Mouse (Mus musculus) neutrophil, adult 5-6 weeks (primary cell): ENCODE data around the gene Gpatch3. TPM values are rescaled to one million over a fixed set of nuclear protein-coding genes. Genes with fewer than 3 reads are reported as not detected.

ENCODE experiments used
- ATAC-seq: fragments of 151-379, 151-347 bp; 2 replicates; pipeline ENCODE4 v1.8.0; 2017; ENCODE audit warnings: mild to moderate bottlenecking, moderate TSS enrichment; ENCODE audit not compliant: insufficient number of reproducible peaks, poor library complexity, low FRiP score, severe bottlenecking; ENCODE audit errors: extremely low read depth
- total RNA-seq: library from RNA; stranded (forward); fragments of 200-1000 nt; gene quantifications from 2 replicates; pipeline ENCODE4 v1.2.3, GENCODE M21; 2017

The Gpatch3 gene
- total RNA-seq, 1 experiment from 2014 or later = 26.7 TPM

DNA sequence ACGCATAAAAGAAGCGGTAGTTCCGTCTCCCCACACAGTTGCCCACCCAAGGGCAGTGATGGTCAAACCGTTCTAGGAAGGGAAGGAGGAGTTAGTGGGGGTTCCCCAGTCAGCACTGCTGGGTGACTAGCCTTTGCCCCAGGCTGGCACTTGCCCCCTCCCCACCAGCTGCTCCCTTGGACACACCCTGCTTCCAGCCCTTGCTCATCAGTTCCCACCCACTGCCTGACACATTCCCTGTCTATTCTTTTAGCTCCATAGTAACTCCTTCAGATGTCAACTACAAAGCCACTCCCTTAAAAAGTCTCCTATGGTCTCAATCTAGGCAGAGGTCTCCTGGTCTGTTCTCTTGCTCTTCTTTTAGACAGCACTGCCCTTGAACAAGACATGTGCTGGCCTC, 39.3 kb downstream of the Gpatch3 start:
- ATAC-seq = no peak

DNA sequence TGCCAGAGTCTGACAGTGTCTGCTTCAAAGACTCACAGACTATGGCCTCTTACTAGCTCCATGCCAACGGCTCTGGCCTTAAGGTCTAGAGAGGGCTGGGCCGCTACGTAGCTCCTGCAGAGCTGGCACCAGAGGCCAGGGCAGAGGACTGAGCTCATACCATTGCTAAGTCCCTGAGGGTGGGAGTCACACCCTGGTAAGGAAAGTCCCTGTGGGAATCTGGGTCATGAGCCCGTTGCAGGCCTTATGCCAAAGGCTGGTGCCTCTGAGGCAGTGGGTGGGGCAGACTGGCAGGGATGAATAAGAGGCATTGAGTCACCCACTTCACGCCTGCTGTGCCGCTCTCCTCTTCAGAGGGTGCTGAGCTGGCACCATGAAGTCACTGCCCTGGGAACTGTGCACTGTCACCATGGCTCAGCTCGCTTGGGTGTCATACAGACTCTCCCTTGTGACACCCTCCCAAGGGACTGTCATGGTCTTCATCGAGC, 39.8 kb downstream of the Gpatch3 start:
- ATAC-seq = no peak

DNA sequence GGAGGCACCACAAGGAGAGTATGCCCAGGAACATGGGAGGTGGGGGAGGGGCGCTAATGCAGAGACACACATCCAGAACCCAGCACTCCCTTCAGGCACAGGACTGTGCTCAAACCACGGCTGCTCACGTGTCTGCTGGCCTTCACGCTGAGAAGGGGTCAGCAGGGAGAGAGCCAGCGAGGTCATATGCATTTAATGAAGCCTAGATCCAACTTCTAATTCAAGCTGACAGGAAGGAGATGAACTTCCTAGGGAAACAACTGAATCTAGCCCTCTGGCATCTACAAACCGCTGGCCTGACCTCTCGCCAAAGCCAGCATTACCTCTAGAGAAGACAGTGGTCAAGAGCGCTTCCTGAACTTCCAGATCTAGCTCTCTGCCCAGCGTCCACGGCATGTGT, 40.9 kb downstream of the Gpatch3 start:
- ATAC-seq = no peak

DNA sequence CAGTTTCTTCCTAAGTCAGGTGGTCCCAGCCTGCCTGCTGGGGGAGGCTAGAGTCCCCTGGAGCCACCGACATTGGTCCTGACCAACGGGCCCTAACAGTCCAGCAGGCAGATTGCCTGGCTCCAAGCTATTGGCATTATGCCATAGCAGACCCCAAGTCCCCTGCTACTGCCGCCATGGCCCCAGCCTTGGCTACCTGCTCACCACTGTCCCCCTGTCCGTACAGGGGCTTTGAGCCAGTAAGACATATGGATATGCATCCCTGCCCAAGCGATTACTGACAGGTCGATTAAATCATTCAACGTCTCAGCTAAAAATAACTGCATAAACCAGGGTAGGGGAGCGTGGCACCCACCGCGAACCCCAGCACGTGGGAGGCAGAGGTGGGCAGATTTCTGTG, 43.4 kb downstream of the Gpatch3 start:
- no peak for ATAC-seq

DNA sequence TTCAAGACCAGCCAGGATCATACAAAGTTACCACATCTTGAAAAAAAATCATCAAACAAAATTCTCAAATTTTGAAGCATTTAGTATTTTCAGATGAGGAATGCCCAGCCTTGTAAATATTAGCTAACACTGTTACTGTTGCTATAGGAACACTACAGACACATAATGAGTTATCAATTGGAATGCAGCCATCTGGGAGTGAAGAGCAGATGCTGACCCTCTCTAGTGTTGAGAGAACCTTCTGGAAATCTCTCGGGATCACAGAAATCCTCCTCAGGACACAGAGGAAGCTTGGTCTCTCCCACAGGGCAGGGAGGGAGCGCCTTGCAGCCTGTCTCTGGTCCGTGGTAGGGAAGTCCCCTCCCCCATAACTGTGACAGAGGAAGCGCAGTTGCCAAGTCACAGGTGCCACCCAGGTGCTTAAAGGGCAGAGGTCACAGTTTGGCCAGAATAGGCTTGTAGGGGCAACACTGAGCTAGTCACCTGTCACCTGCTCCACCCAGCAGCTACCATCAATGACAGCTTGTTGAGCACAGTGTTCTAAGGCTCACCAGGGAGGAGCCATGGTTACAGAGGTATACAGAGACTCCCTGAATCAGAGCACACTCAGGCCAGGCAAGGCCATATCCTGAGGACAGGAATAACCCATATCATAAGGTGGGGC, 45.1 kb downstream of the Gpatch3 start:
- ATAC-seq = no peak

DNA sequence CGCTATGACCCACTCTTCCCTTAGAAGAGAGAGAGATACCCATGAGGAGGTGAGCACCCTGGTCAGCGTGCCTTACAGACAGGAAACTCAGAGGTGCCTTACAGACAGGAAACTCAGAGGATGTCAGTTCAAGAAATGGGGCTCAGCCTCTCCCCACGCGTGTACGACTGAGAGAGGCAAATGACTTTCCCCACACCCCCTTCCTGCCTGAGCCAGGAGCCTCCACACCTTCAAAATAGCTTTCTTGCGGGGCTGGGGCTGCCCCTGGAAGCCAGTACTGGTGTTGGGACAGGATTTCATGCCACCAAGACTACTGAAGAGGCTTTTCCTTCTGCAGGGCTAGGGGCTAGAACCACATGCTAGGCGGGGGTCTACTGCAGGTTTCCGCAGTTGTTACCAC, 46.1 kb downstream of the Gpatch3 start:
- ATAC-seq = peak; percentile 23

DNA sequence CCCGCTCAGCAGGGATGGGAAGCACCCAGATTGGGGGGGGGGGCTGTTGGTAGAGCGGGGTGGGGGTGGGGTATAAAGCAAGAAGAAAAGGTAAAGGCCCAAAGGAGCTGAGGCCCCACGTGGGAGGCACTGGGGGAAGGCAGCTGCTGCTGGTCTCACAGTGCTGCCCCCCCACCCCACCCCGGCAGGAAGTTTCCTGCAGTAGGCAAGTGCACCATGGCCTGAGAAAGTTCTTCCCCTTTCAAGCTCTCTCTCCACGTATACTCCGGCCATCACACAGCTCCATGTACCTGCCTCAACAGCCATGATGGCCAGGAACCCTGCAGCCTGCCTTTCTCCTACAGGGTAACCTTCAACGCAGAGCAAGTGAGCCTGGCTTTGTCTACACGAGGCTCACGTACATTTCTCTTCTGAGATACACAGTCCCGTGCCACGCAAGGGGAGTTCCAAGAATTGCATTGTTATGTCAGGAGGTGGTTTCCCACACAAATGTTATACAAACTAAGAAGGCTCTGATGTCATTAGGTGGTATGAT, 47.7 kb downstream of the Gpatch3 start:
- peak; percentile 59 for ATAC-seq

DNA sequence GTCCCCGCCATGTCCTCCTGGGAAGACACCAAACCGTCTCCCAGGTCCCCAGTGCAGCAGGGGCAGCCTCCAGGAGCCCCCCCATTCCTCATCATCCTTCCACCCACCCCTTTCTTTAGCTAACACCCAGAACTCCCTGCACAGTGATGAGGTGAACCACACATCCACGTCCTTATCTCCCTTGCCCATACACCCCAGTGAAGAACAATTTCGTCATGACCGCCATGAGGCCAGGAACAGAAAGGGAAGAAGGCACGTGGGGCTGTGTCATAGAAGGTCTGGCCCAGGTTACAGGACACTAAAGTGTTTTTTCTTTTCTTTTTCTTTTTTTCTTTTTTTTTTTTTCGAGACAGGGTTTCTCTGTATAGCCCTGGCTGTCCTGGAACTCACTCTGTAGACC, 50.3 kb downstream of the Gpatch3 start:
- no peak for ATAC-seq

DNA sequence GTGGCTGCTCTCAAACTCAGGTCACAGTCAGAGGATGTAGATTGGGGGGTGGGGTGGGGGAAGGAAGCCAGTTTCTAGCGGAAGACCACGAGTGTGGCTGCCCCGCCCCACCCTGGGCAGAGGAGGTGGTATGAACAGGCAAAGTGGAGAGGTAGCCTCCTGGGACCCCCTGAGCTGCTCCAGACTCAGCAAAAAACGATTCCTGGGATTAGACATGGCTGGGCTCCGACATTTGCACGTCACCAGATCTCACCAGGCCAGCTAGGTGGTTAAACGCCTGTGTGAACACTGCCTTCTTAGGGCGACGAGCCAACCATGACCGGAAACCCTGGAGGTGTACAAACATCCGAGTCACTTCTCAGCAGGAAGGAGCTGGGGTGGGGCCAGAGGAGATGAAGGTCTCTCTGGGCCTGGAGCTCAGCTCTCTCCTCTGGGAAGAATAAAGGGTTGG, 51.1 kb downstream of the Gpatch3 start:
- peak; percentile 65 for ATAC-seq

DNA sequence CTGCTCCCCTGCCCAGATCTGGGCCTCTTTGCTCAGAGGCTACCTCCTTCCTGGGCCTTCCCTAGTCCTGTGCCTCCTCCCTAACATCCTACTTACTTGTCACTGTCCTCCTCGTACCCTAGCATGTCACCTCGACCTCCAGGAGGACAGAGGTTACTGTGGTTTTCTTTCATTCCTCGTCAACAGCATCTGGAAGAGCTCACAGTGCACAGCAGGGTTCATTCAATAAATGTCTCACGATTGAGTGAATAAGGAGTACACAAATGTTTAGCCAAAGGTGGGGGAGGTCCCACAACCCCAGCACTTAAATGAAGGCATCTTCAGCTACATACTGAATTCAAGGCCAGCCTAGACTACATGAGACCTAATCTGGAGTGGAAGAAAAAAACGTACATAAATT, 51.7 kb downstream of the Gpatch3 start:
- no peak for ATAC-seq

DNA sequence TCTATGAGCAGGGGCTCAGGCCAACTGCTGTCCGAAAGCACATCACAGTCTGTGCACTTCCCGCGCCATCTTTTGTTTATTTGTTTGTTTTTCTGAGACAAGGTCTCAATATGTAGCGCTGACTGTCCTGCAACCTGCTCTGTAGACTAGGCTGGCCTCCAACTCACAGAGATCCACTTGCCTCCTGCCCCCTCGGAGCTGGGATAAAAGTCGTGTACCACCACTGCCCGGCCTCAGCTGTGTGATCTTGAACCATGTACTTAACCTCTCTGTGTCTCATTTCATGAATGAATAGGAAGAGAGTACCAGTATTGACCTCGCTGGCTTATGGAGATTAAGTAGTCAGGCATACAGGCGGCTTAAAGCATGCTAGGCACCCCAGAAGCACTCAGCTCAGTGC, 52.1 kb downstream of the Gpatch3 start:
- no peak for ATAC-seq

DNA sequence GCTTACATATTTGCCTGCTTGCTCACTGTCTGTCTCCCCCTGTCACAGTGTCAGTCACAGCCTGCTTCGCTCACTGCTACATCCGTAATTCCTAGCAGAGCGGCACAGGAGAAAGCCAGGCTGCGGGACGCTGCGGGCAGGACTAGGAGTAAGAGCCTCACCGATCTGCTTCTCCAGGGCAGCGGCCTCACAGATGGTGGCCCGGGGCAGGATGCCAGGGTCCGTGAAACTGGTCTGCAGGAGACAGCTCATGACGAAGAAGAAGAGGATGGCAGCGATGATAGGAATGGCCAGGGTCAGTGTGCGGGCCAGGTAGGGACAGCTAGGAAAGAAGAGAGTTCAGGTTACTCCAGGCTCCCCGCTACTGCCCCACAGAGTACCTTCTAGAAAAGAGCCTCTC, 52.5 kb downstream of the Gpatch3 start:
- ATAC-seq = no peak

DNA sequence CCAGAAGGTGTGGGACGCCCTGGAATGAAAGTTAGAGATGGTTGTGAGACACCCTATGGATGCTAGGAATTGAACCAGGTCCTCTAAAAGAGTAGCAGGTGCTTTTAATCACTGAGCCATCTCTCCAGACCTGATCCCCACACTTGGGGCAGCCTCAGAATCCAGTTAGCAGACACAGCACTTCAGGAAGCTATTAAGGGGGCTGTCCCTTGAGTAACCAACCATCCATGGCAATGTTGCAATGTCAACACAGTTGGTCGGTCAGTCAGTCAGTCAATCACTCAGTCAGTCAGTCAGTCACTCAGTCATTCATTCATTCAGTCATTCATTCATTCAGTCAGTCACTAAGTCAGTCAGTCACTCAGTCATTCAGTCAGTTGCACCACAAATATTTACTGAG, 54.0 kb downstream of the Gpatch3 start:
- ATAC-seq = no peak

DNA sequence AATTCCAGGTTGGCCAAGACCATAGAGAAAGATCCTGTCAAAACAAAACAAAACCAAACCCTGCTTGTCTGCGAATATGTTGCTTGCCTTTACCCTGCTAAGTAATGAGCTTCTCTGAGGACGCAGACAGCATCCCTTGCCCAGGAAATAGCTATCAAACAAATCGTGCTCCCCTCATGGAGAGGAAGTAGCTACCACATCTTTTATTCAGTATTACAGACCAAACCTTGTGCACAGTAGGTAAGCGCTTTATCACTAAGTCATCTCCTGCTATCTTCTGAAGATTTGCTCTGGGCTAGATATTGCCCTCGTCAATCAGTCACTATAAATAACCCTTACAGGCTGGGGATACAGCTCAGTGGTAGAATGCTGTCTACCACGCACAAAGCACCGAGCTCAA, 54.6 kb downstream of the Gpatch3 start:
- no peak for ATAC-seq

DNA sequence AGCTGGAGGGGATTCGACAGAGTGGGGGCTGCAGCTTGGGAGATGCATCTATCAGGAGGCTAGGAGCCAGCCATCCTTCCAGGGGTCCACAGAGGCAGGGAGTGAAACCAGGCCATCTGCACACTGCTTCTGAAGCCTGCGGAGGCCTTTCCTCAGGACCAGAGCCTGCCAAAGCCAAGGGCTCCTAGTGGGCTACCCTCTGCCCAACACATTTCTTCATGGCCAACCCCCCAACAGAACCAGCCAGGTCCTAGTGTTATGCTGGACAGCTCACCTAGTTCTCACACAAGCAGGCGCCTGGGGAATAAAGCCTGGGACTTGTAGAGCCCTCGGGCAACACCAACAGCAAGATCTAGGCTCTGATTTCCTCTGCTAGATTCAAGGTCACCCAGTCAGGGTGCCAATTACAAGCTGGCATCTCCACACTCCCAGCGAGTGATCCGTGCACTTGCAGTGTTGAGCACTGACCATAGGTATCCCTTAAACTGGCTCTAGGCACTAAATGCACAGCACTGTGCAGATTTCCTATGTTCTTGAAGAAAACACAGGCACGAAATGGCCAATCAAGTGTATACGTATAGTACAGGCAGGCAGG, 55.9 kb downstream of the Gpatch3 start:
- ATAC-seq = no peak

DNA sequence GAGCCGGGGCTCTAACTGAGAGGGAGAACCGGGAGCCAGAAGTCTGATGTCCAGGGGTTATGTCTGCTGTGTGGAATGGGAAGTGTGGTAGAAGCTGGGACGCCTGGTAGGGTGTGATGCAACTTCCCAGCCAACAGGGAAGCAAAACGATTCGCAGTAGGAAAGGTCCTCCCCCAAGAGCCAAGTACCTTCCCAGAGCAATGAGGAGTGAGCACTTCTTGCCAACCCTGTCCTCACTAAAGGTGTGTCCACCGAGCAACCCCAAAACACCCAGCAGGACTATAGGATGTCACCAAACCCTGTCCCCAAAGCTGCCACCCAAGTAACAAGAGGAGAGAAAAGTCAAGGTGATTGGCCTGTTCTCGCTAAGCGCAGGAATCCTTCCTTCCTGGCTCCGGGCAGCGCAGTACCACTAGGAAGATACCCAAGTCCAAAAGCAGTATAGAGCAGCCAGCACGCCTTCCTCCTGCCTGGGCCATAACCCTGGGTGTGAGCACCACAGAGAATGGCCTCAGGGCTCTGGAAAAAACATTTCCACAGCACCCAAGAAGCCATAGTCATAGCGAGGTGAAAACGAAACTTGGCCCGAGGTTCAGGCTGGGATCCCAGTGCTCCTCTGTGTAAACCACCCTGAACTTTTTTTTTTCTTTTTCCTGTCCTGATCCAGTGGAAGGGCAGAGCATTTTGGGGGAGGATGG, 56.7 kb downstream of the Gpatch3 start:
- no peak for ATAC-seq

DNA sequence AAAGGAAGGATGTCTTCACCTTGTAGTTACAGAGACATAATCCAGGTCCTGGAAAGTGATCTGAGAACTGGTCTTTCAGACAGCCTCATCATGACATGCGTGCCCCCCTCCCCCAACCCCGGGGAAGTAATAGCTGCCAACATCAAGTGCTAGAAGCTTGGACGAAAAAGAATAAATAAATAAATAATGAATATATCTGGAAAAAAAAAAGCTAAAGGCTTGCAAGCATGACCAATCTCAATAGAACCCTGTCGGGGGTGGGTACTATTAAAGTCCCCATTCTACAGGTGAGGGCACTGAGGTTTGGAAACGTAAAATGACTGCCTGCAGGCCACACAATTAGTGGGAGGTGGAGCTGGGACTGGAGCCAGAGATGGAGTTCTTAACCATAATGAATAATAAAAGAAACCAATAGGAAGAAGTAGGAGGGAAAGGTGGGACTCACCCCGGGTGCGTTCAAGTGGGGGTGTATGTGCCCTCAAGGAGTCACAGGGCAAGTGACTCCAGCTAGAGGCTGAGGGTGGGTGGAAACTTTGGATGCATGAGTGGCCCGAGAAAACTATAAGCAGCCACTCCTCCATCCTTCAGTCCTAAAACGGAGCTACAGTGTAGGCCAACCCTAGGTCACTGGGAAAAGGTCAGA, 57.3 kb downstream of the Gpatch3 start:
- no peak for ATAC-seq

DNA sequence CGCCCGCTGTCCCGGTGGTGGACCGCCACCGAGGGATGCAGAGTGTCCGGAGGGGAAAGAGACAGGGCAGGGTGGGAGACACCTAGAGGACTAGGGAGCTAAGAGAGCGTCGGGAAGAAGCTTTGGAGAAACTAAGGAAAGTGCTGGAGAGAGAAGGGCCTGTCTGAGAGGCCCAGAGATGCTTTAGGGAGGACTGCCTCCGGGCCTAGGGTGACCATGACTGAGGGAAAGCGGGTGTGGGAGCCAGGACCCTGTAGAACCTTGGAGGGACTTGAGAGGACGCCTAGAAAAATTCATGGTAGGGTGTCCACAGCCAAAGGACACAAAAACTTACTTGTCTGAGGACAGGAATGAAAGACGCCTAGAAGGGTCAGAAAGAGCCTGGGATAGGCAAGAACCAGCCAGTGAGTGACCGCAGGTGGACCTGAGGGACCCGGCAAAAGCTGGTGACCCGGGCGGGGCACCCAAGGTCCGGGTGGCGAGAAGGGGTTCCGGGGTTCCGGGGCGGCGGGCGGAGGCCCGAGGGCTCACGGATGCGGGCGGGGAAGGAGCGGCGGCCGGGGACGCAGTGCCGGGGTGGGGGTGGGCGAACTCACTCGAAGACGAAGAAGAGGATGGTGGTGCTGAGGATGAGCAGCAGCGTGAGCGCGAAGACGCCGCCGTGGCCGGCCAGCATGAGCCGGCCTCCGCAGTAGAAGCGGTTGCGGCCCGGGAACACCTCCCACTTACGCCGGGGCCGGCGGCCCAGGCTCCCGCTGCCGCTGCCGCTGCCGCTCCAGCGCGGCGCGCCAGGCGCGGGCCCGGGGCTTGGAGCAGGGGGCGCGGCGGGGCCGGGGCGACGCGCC, 58.2 kb downstream of the Gpatch3 start:
- ATAC-seq = no peak
